Mouse (Mus musculus) CH12.LX (cell line): ENCODE results near the gene Mrpl20. TPM values are rescaled to one million over a fixed set of nuclear protein-coding genes. Genes with fewer than 3 reads are reported as not detected.

Experiments
- DNase-seq: peaks from one replicate; pipeline ENCODE4 v3.0.0-alpha.2; 2013; ENCODE audit errors: extremely low read depth
- H3K27ac ChIP-seq: 2 replicates; pipeline ENCODE4 v1.5.1; 2012; ENCODE audit warnings: low read depth, mild to moderate bottlenecking, control low read depth, moderate library complexity; ENCODE audit not compliant: insufficient read depth
- H3K27me3 ChIP-seq: replicated peaks from 2 replicates; pipeline ENCODE3; 2012; ENCODE audit warnings: inconsistent platforms
- H3K36me3 ChIP-seq, 2 experiments: replicated peaks in 1 of 2; 2 replicates each; pipeline versions ENCODE3 to v1.6.1; 2012; ENCODE audit warnings: inconsistent platforms in 1 of 2, low read length in 1 of 2, mild to moderate bottlenecking in 1 of 2, mixed read lengths in 1 of 2, moderate library complexity in 1 of 2; ENCODE audit not compliant: control insufficient read depth in 1 of 2, insufficient read depth in 1 of 2
- H3K4me1 ChIP-seq, 2 experiments: 2 replicates each; pipeline ENCODE4 v1.6.1; 2012; ENCODE audit warnings: inconsistent platforms in 1 of 2, moderate library complexity in 1 of 2; ENCODE audit not compliant: insufficient read depth in 2 of 2, control insufficient read depth in 1 of 2
- H3K4me2 ChIP-seq: 2 replicates; pipeline ENCODE4 v1.6.1; 2012; ENCODE audit warnings: low read depth, mild to moderate bottlenecking, control low read depth; ENCODE audit not compliant: poor library complexity, insufficient read depth, severe bottlenecking
- H3K4me3 ChIP-seq, 3 experiments: fragments of 150-350 bp in 1 of 3; sonication (generic) in 1 of 3; replicated peaks in 1 of 3; 2 replicates each; pipeline versions ENCODE3 to v1.5.1; 2011 to 2012; ENCODE audit warnings: low read depth in 2 of 3, low read length in 2 of 3, mild to moderate bottlenecking in 2 of 3, moderate library complexity in 2 of 3, control low read depth in 1 of 3, improper control_type of control experiment in 1 of 3, inconsistent platforms in 1 of 3, mixed read lengths in 1 of 3; ENCODE audit not compliant: poor library complexity in 1 of 3
- H3K79me2 ChIP-seq: replicated peaks from 2 replicates; pipeline ENCODE4 v1.6.1; 2012; ENCODE audit warnings: mild to moderate bottlenecking, moderate library complexity; ENCODE audit not compliant: control insufficient read depth, poor library complexity, insufficient read depth, severe bottlenecking; ENCODE audit errors: extremely low read depth
- H3K9ac ChIP-seq: 2 replicates; pipeline ENCODE4 v1.6.1; 2012; ENCODE audit warnings: low read depth, mild to moderate bottlenecking, control low read depth, moderate library complexity; ENCODE audit not compliant: insufficient read depth
- H3K9me3 ChIP-seq: replicated peaks from 2 replicates; pipeline ENCODE3; 2012; ENCODE audit warnings: low read length, inconsistent platforms, mixed read lengths
- BHLHE40 ChIP-seq: IDR thresholded peaks from 2 replicates; pipeline ENCODE4 v1.6.1; 2011; ENCODE audit warnings: mild to moderate bottlenecking, low read depth, low read length, improper control_type of control experiment
- GABPA ChIP-seq: IDR thresholded peaks from 2 replicates; pipeline ENCODE4 v1.6.1; 2012; ENCODE audit warnings: low read depth, low read length, improper control_type of control experiment, inconsistent platforms; ENCODE audit not compliant: insufficient replicate concordance
- JUN ChIP-seq: IDR thresholded peaks from 2 replicates; pipeline ENCODE4 v1.6.1; 2011; ENCODE audit warnings: low read depth, mild to moderate bottlenecking, low read length, improper control_type of control experiment, moderate library complexity; ENCODE audit not compliant: insufficient read depth
- KAT2A ChIP-seq: IDR thresholded peaks from 2 replicates; pipeline ENCODE4 v1.6.1; 2012; ENCODE audit warnings: low read length, improper control_type of control experiment, inconsistent platforms; ENCODE audit not compliant: insufficient replicate concordance
- MEF2A ChIP-seq: IDR thresholded peaks from 2 replicates; pipeline ENCODE4 v1.6.1; 2014; ENCODE audit warnings: low read depth, mild to moderate bottlenecking, inconsistent platforms, low read length, improper control_type of control experiment, borderline replicate concordance
- MXI1 ChIP-seq: IDR thresholded peaks from 2 replicates; pipeline ENCODE4 v1.6.1; 2011; ENCODE audit warnings: mild to moderate bottlenecking, low read depth, low read length, improper control_type of control experiment
- MYC ChIP-seq: IDR thresholded peaks from 2 replicates; pipeline ENCODE4 v1.6.1; 2011; ENCODE audit warnings: low read depth, mild to moderate bottlenecking, improper control_type of control experiment, low read length
- NELFE ChIP-seq: IDR thresholded peaks from 2 replicates; pipeline ENCODE4 v1.6.1; 2011; ENCODE audit warnings: low read depth, low read length, improper control_type of control experiment
- PAX5 ChIP-seq: IDR thresholded peaks from 2 replicates; pipeline ENCODE4 v1.6.1; 2012; ENCODE audit warnings: low read length, inconsistent platforms, mixed read lengths
- POLR2A ChIP-seq: IDR thresholded peaks from 2 replicates; pipeline ENCODE4 v1.6.1; 2011; ENCODE audit warnings: low read depth, mild to moderate bottlenecking, improper control_type of control experiment, low read length
- SIN3A ChIP-seq: IDR thresholded peaks from 2 replicates; pipeline ENCODE4 v1.6.1; 2012; ENCODE audit warnings: low read length, improper control_type of control experiment, inconsistent platforms
- SMC3 ChIP-seq: IDR thresholded peaks from 2 replicates; pipeline ENCODE4 v1.6.1; 2011; ENCODE audit warnings: low read depth, low read length, improper control_type of control experiment
- UBTF ChIP-seq: IDR thresholded peaks from 2 replicates; pipeline ENCODE4 v1.6.1; 2012; ENCODE audit warnings: low read depth, mild to moderate bottlenecking, inconsistent platforms, low read length, improper control_type of control experiment, moderate library complexity
- ZKSCAN1 ChIP-seq: IDR thresholded peaks from 2 replicates; pipeline ENCODE4 v1.6.1; 2012; ENCODE audit warnings: low read depth, inconsistent platforms, low read length, improper control_type of control experiment, borderline replicate concordance
- ZNF384 ChIP-seq: IDR thresholded peaks from 2 replicates; pipeline ENCODE4 v1.6.1; 2012; ENCODE audit warnings: low read depth, low read length, improper control_type of control experiment, inconsistent platforms
- dilution Hi-C: fragments of 300-500 bp; cut with MboI; formaldehyde crosslinking; loops from 2 replicates; pipeline ENCODE4 v1.14.3; 2020; ENCODE audit warnings: low sequenced_read_pairs; ENCODE audit not compliant: extremely low pct_unique_long_range_greater_than_20kb, extremely low pct_ligation_motif_present
- in situ Hi-C: fragments of 300-500 bp; cut with MboI; formaldehyde crosslinking; loops from 3 replicates; pipeline ENCODE4 v1.14.3; 2019; ENCODE audit warnings: low sequenced_read_pairs, low pct_ligation_motif_present, low pct_unique_long_range_greater_than_20kb, mixed read lengths
- polyA plus RNA-seq: library from polyadenylated mRNA; unstranded; fragments of >175 nt; gene quantifications from 2 replicates; pipeline ENCODE4 v1.2.1, GENCODE M21; 2012; ENCODE audit warnings: low read depth; ENCODE audit not compliant: insufficient read length
- total RNA-seq, 2 experiments: library from RNA; depleted of rRNA; stranded (reverse); fragments of 300-350 nt in 1 of 2; fragments of >200 nt in 1 of 2; gene quantifications; 2 replicates each; pipeline ENCODE4 v1.2.3; 2012 to 2014

The Mrpl20 gene
- total and polyA plus RNA-seq, 3 experiments = 146 to 230 (median 193) TPM

- in situ Hi-C loops = no loop called here
- H3K4me1 ChIP-seq = peaks cover 4 to 16% of the 10 kb centered on the region in 2 experiments; a peak in 3 of 4 replicates
- no peaks in the 10 kb centered on the region for H3K27me3 ChIP-seq
- H3K9ac ChIP-seq = no peak overlapping the region
- H3K4me2 ChIP-seq = no peak overlapping the region
- H3K4me3 ChIP-seq = no peak overlapping the region
- TF ChIP-seq ZKSCAN1 (no peak), KAT2A (no peak), MEF2A (no peak), SIN3A (peak; percentile 94), JUN (no peak), SMC3 (no peak), POLR2A (no peak), PAX5 (no peak), GABPA (no peak), MYC (no peak), MXI1 (peak; percentile 91), NELFE (no peak), UBTF (no peak), BHLHE40 (no peak), ZNF384 (no peak)
- no peaks in the 10 kb centered on the region for H3K9me3 ChIP-seq
- H3K27ac ChIP-seq = no peak overlapping the region
- H3K36me3 ChIP-seq = peaks cover 74 to 99% of the 10 kb centered on the region in 2 experiments
- no peak for DNase-seq
- H3K79me2 ChIP-seq = no peaks in the 10 kb centered on the region
- dilution Hi-C loops = no loop called here
Observed at GRCm38 (mm10) chr4:155859318-155859717, 56.6 kb downstream of the Mrpl20 start.

Other genes with a start within 250 kb of the Mrpl20 start
Only the 20 nearest of the 28 such genes appear.
- gene Gm10563, start 157.5 kb upstream of the Mrpl20 start, total RNA-seq (2012; rRNA removed) = not detected in 2 replicates
- not detected in 2 replicates for gene Gm10563, start 157.5 kb upstream of the Mrpl20 start, total RNA-seq (2014; rRNA removed)
- not detected in 2 replicates for gene Gm10563, start 157.5 kb upstream of the Mrpl20 start, polyA plus RNA-seq
- 3.3 and 7.9 TPM in 2 replicates for gene Mmp23, start 149.5 kb upstream of the Mrpl20 start, total RNA-seq (2012; rRNA removed)
- gene Mmp23, start 149.5 kb upstream of the Mrpl20 start, total RNA-seq (2014; rRNA removed) = 0.74 and 1.1 TPM in 2 replicates
- 0.95 and 2.0 TPM in 2 replicates for gene Mmp23, start 149.5 kb upstream of the Mrpl20 start, polyA plus RNA-seq
- gene Mib2, start 133.7 kb upstream of the Mrpl20 start, total RNA-seq (2012; rRNA removed) = 24.8 and 66.5 TPM in 2 replicates
- gene Mib2, start 133.7 kb upstream of the Mrpl20 start, total RNA-seq (2014; rRNA removed) = 17.6 and 19.0 TPM in 2 replicates
- gene Mib2, start 133.7 kb upstream of the Mrpl20 start, polyA plus RNA-seq = 23.6 and 25.5 TPM in 2 replicates
- gene Fndc10, start 108.5 kb upstream of the Mrpl20 start, total RNA-seq (2012; rRNA removed) = 2.4 and 3.2 TPM in 2 replicates
- gene Fndc10, start 108.5 kb upstream of the Mrpl20 start, total RNA-seq (2014; rRNA removed) = 0.96 and 1.7 TPM in 2 replicates
- 1.3 and 1.4 TPM in 2 replicates for gene Fndc10, start 108.5 kb upstream of the Mrpl20 start, polyA plus RNA-seq
- gene Ssu72, start 98.1 kb upstream of the Mrpl20 start, total RNA-seq (2012; rRNA removed) = 169 and 172 TPM in 2 replicates
- gene Ssu72, start 98.1 kb upstream of the Mrpl20 start, total RNA-seq (2014; rRNA removed) = 245 TPM in 2 replicates
- gene Ssu72, start 98.1 kb upstream of the Mrpl20 start, polyA plus RNA-seq = 140 and 160 TPM in 2 replicates
- 0.34 and 0.38 TPM in 2 replicates for gene Tmem240, start 68.1 kb upstream of the Mrpl20 start, total RNA-seq (2012; rRNA removed)
- gene Tmem240, start 68.1 kb upstream of the Mrpl20 start, total RNA-seq (2014; rRNA removed) = not detected in 2 replicates
- gene Tmem240, start 68.1 kb upstream of the Mrpl20 start, polyA plus RNA-seq = 0.11 and 0.14 TPM in 2 replicates
- 154 and 175 TPM in 2 replicates for gene Atad3a, start 41.8 kb upstream of the Mrpl20 start, total RNA-seq (2012; rRNA removed)
- 133 and 135 TPM in 2 replicates for gene Atad3a, start 41.8 kb upstream of the Mrpl20 start, total RNA-seq (2014; rRNA removed)
- gene Atad3a, start 41.8 kb upstream of the Mrpl20 start, polyA plus RNA-seq = 182 and 216 TPM in 2 replicates
- 1.2 and 1.8 TPM in 2 replicates for gene Vwa1, start 28.2 kb upstream of the Mrpl20 start, total RNA-seq (2012; rRNA removed)
- gene Vwa1, start 28.2 kb upstream of the Mrpl20 start, total RNA-seq (2014; rRNA removed) = 0.12 and 0.15 TPM in 2 replicates
- 0.12 and 0.13 TPM in 2 replicates for gene Vwa1, start 28.2 kb upstream of the Mrpl20 start, polyA plus RNA-seq
- gene Tmem88b, start 17.0 kb upstream of the Mrpl20 start, total RNA-seq (2012; rRNA removed) = 0.04 TPM in 2 replicates
- gene Tmem88b, start 17.0 kb upstream of the Mrpl20 start, total RNA-seq (2014; rRNA removed) = not detected in 2 replicates
- not detected in 2 replicates for gene Tmem88b, start 17.0 kb upstream of the Mrpl20 start, polyA plus RNA-seq
- gene Ankrd65, start 12.4 kb upstream of the Mrpl20 start, total RNA-seq (2012; rRNA removed) = not detected in 2 replicates
- gene Ankrd65, start 12.4 kb upstream of the Mrpl20 start, total RNA-seq (2014; rRNA removed) = not detected in 2 replicates
- not detected in 2 replicates for gene Ankrd65, start 12.4 kb upstream of the Mrpl20 start, polyA plus RNA-seq
- gene Ccnl2, start 9.6 kb downstream of the Mrpl20 start, total RNA-seq (2012; rRNA removed) = 63.0 and 63.7 TPM in 2 replicates
- 67.7 and 79.7 TPM in 2 replicates for gene Ccnl2, start 9.6 kb downstream of the Mrpl20 start, total RNA-seq (2014; rRNA removed)
- gene Ccnl2, start 9.6 kb downstream of the Mrpl20 start, polyA plus RNA-seq = 59.6 and 64.8 TPM in 2 replicates
- 142 and 149 TPM in 2 replicates for gene Aurkaip1, start 28.4 kb downstream of the Mrpl20 start, total RNA-seq (2012; rRNA removed)
- gene Aurkaip1, start 28.4 kb downstream of the Mrpl20 start, total RNA-seq (2014; rRNA removed) = 162 and 182 TPM in 2 replicates
- 138 and 141 TPM in 2 replicates for gene Aurkaip1, start 28.4 kb downstream of the Mrpl20 start, polyA plus RNA-seq
- gene Mxra8, start 36.8 kb downstream of the Mrpl20 start, total RNA-seq (2012; rRNA removed) = 17.2 and 24.0 TPM in 2 replicates
- gene Mxra8, start 36.8 kb downstream of the Mrpl20 start, total RNA-seq (2014; rRNA removed) = 8.8 and 10.8 TPM in 2 replicates
- 10.8 and 12.4 TPM in 2 replicates for gene Mxra8, start 36.8 kb downstream of the Mrpl20 start, polyA plus RNA-seq
- 52.1 and 55.1 TPM in 2 replicates for gene Dvl1, start 44.5 kb downstream of the Mrpl20 start, total RNA-seq (2012; rRNA removed)
- gene Dvl1, start 44.5 kb downstream of the Mrpl20 start, total RNA-seq (2014; rRNA removed) = 25.8 and 28.5 TPM in 2 replicates
- gene Dvl1, start 44.5 kb downstream of the Mrpl20 start, polyA plus RNA-seq = 21.4 and 23.9 TPM in 2 replicates
- 0.63 and 0.89 TPM in 2 replicates for gene Tas1r3, start 60.5 kb downstream of the Mrpl20 start, total RNA-seq (2012; rRNA removed)
- gene Tas1r3, start 60.5 kb downstream of the Mrpl20 start, total RNA-seq (2014; rRNA removed) = 0.09 and 0.15 TPM in 2 replicates
- 0.34 and 0.47 TPM in 2 replicates for gene Tas1r3, start 60.5 kb downstream of the Mrpl20 start, polyA plus RNA-seq
- gene Cptp, start 66.6 kb downstream of the Mrpl20 start, total RNA-seq (2012; rRNA removed) = 12.1 and 16.2 TPM in 2 replicates
- 8.0 and 9.0 TPM in 2 replicates for gene Cptp, start 66.6 kb downstream of the Mrpl20 start, total RNA-seq (2014; rRNA removed)
- gene Cptp, start 66.6 kb downstream of the Mrpl20 start, polyA plus RNA-seq = 15.5 and 16.5 TPM in 2 replicates
- 97.6 and 103 TPM in 2 replicates for gene Ints11, start 66.7 kb downstream of the Mrpl20 start, total RNA-seq (2012; rRNA removed)
- 83.9 and 88.9 TPM in 2 replicates for gene Ints11, start 66.7 kb downstream of the Mrpl20 start, total RNA-seq (2014; rRNA removed)
- 72.5 and 77.1 TPM in 2 replicates for gene Ints11, start 66.7 kb downstream of the Mrpl20 start, polyA plus RNA-seq
- gene Pusl1, start 88.9 kb downstream of the Mrpl20 start, total RNA-seq (2012; rRNA removed) = 45.7 and 61.4 TPM in 2 replicates
- 32.1 and 38.0 TPM in 2 replicates for gene Pusl1, start 88.9 kb downstream of the Mrpl20 start, total RNA-seq (2014; rRNA removed)
- gene Pusl1, start 88.9 kb downstream of the Mrpl20 start, polyA plus RNA-seq = 29.5 and 37.5 TPM in 2 replicates
- 10.7 and 13.1 TPM in 2 replicates for gene Acap3, start 88.9 kb downstream of the Mrpl20 start, total RNA-seq (2012; rRNA removed)
- 4.2 and 4.3 TPM in 2 replicates for gene Acap3, start 88.9 kb downstream of the Mrpl20 start, total RNA-seq (2014; rRNA removed)
- 10.5 and 13.4 TPM in 2 replicates for gene Acap3, start 88.9 kb downstream of the Mrpl20 start, polyA plus RNA-seq
- gene Ube2j2, start 141.0 kb downstream of the Mrpl20 start, total RNA-seq (2012; rRNA removed) = 73.5 and 112 TPM in 2 replicates
- gene Ube2j2, start 141.0 kb downstream of the Mrpl20 start, total RNA-seq (2014; rRNA removed) = 137 and 145 TPM in 2 replicates
- 144 and 150 TPM in 2 replicates for gene Ube2j2, start 141.0 kb downstream of the Mrpl20 start, polyA plus RNA-seq